In the genomic region with DNA sequence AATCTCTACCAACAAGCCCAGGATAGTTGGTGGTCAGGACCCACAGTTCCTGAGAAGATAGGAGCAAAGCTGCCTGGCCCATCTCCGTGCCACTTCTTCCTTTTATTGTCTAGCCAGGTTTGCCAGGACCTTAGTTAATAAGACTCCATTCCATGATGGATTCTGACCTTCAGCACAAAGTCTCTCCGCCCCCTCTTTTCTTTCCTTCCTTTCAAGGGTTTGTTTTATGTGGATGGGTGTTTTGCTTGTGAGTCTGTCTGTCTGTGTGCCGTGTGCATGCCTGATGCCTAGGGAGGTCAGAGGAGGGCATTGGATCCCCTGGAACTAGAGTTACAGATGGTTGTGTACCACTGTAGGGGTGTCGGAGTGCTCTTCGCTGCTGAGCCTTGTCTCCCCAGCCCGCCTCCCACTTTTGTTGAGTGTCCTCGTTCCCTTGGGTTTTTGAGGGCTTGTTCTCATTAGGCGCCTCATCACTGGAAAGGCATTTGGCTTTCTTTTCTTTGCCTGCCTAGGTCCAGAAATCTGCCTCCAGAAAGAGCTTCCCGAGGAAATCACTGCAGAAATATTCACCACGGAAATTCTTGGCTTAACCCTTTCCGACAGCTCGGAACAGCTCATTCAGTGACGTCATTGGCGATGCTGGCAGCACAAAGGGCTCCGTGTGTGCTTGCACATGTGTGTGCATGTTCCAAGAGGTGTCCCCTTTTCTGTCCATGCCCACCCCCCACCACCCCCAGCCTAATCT, we compare ENCODE assay signal across 8 mouse cellular contexts. TPM values are rescaled to one million over a fixed set of nuclear protein-coding genes. Genes with fewer than 3 reads are reported as not detected.
A peak's percentile ranks its signal among the peaks of the same experiment; 100 is the strongest.
DNase-seq lines count a peak whose midpoint lies in the region; ATAC-seq and TF ChIP-seq lines count a peak whose summit lies in the region.

No protein-coding gene starts in this region.

- no peak overlapping the region for H3K27ac ChIP-seq in heart, embryonic 10.5 days
- peak overlapping the region; percentile 52 for H3K27ac ChIP-seq in heart, postnatal 0 days (ENCODE audit: low read depth)
- peak overlapping the region; percentile 20; the same call in 1 of the 2 replicates for H3K27ac ChIP-seq in lung, embryonic 16.5 days (ENCODE audit: low read length)

- DNase-seq in heart, adult 18-20 months: peak; percentile 45 to 59
- no peak for DNase-seq in heart, embryonic 10.5 days (ENCODE audit: low spot score)
- DNase-seq in brain, embryonic 14.5 days (ENCODE audit: low read depth): peak; percentile 59
- DNase-seq in heart, postnatal 0 days (ENCODE audit: low spot score): peak; percentile 36
- DNase-seq in spleen, adult 12 weeks (ENCODE audit: low spot score): no peak
- no peak for DNase-seq in cerebellum, adult 11-12 months
- DNase-seq in layer of hippocampus, adult 8-10 months (ENCODE audit: low spot score in 2 of 2): no peak

- 0 out of 2 replicates have a peak, but pooled peaks cover 7% of the 10 kb centered on the region for H3K4me1 ChIP-seq in heart, embryonic 10.5 days
- H3K4me1 ChIP-seq in heart, postnatal 0 days (ENCODE audit: control insufficient read depth, insufficient read depth): no peaks in the 10 kb centered on the region
- peaks cover 13% of the 10 kb centered on the region for H3K4me1 ChIP-seq in lung, embryonic 16.5 days (replicated peaks; ENCODE audit: control insufficient read depth, insufficient read depth, low read length)

- no peaks in the 10 kb centered on the region for H3K36me3 ChIP-seq in heart, embryonic 10.5 days
- H3K36me3 ChIP-seq in heart, postnatal 0 days (replicated peaks; ENCODE audit: control insufficient read depth, insufficient read depth, low read length): no peaks in the 10 kb centered on the region
- no peaks in the 10 kb centered on the region for H3K36me3 ChIP-seq in lung, embryonic 16.5 days (ENCODE audit: control insufficient read depth, insufficient read depth, low read length)

- 76% methylated on average over 15 of the region's 15 CpGs for WGBS in heart, embryonic 10.5 days
- WGBS in heart, postnatal 0 days: 63% methylated on average over 15 of the region's 15 CpGs
- WGBS in lung, embryonic 16.5 days: 47% methylated on average over 15 of the region's 15 CpGs

- H3K4me3 ChIP-seq in heart, embryonic 10.5 days: no peak overlapping the region
- no peak overlapping the region for H3K4me3 ChIP-seq in heart, postnatal 0 days (ENCODE audit: low read depth, low read length)
- no peak overlapping the region for H3K4me3 ChIP-seq in lung, embryonic 16.5 days (ENCODE audit: low read length)

- no peak overlapping the region for H3K9ac ChIP-seq in heart, postnatal 0 days (replicated peaks; ENCODE audit: low read depth, low read length)
- H3K9ac ChIP-seq in lung, embryonic 16.5 days (ENCODE audit: low read length): no peak overlapping the region

- H3K27me3 ChIP-seq in heart, embryonic 10.5 days (ENCODE audit: insufficient read depth, poor library complexity, severe bottlenecking): 0 out of 2 replicates have a peak, but pooled peaks cover 11% of the 10 kb centered on the region
- no peaks in the 10 kb centered on the region; the same call in 1 of the 2 replicates for H3K27me3 ChIP-seq in heart, postnatal 0 days (ENCODE audit: control insufficient read depth, insufficient read depth, low read length)
- no peaks in the 10 kb centered on the region for H3K27me3 ChIP-seq in lung, embryonic 16.5 days (ENCODE audit: control insufficient read depth, insufficient read depth, low read depth, low read length)

- no peak for TF ChIP-seq POLR2A in brain, embryonic 14.5 days (IDR thresholded peaks at IDR 0.05; ENCODE audit: borderline replicate concordance, extremely low read depth, insufficient read depth, insufficient read length, poor library complexity, severe bottlenecking)

- TF ChIP-seq CTCF in brain, embryonic 14.5 days (IDR thresholded peaks at IDR 0.05; ENCODE audit: borderline replicate concordance, extremely low read depth, insufficient read depth, insufficient read length): no peak
- no peak for TF ChIP-seq CTCF in heart, postnatal 0 days (IDR thresholded peaks at IDR 0.05; ENCODE audit: low read depth)

- ATAC-seq in heart, postnatal 0 days (ENCODE audit: insufficient read depth, low read depth): peak; percentile 30; the same call in 1 of the 2 replicates
- peak; percentile 59 for ATAC-seq in lung, embryonic 16.5 days (ENCODE audit: low read depth)

- H3K9me3 ChIP-seq in heart, embryonic 10.5 days: no peaks in the 10 kb centered on the region
- no peaks in the 10 kb centered on the region for H3K9me3 ChIP-seq in heart, postnatal 0 days (replicated peaks; ENCODE audit: control insufficient read depth, low read length)
- no peaks in the 10 kb centered on the region for H3K9me3 ChIP-seq in lung, embryonic 16.5 days (ENCODE audit: control insufficient read depth, low read length)

- no peak for TF ChIP-seq EP300 in heart, postnatal 0 days (IDR thresholded peaks at IDR 0.05; ENCODE audit: low read depth)

- no peak overlapping the region for H3K4me2 ChIP-seq in heart, postnatal 0 days (ENCODE audit: low read depth, low read length)
- H3K4me2 ChIP-seq in lung, embryonic 16.5 days (ENCODE audit: low read depth, low read length): no peak overlapping the region

RNA-seq across cellular contexts. Expression of a gene that starts 17.5 kb away (rescaled TPM):
- 1 to 10 TPM; 8.0 to 8.2 TPM for total RNA-seq in heart, adult 18-20 months (2021)
- polyA plus RNA-seq in heart, embryonic 10.5 days (2016; fragmentation: Nextera tagmentation; extraction: Ambion mirVana): 16.3 and 21.9 TPM in 2 replicates
- polyA plus RNA-seq in brain, embryonic 14.5 days (2012; rRNA removed): 46.4 and 53.2 TPM in 2 replicates
- 10.2 and 11.2 TPM in 2 replicates for total RNA-seq in heart, postnatal 0 days (2014; rRNA removed; ENCODE audit: low replicate concordance)
- 6.6 TPM in 2 replicates for polyA plus RNA-seq in heart, postnatal 0 days (2015; fragmentation: Nextera tagmentation; extraction: Ambion mirVana)
- polyA plus RNA-seq in lung, embryonic 16.5 days (2015; fragmentation: Nextera tagmentation; extraction: Ambion mirVana): 21.8 and 23.9 TPM in 2 replicates
- total RNA-seq in layer of hippocampus, adult 8-10 months (2022): 10 to 100 TPM; 58.5 to 66.1 (median 62.9) TPM

Comparison
In these comparisons a context has a peak if more than half of its experiments do, and no peak if none do; other contexts are left out.
1. DNase-seq: peak in heart, adult 18-20 months (2 of 2), brain, embryonic 14.5 days (single experiment) and heart, postnatal 0 days (single experiment); none in heart, embryonic 10.5 days (single experiment), spleen, adult 12 weeks (single experiment), cerebellum, adult 11-12 months (single experiment) and layer of hippocampus, adult 8-10 months (0 of 2).